Mouse (Mus musculus) kidney, postnatal 36 days (tissue): ENCODE measurements around the gene B4galt4.
"Not testable (repeated sequence)": the region's sequence is repeated elsewhere in the genome, so short reads cannot be mapped to it uniquely, and the experiment has no call there.

Source experiments
- DNase-seq, 2 experiments: peaks; one replicate each; pipeline ENCODE4 v3.0.0; 2021 to 2022; ENCODE audit warnings: mixed read lengths in 2 of 2

The B4galt4 gene

GRCm38 (mm10) chr16:38742113-38742658, at the start of gene B4galt4:
Gene B4galt4, plus strand, starts transcription at chr16:38742264.
- peak; percentile 80 to 88 for DNase-seq

GRCm38 (mm10) chr16:38694906-38695540, 47.0 kb upstream of the B4galt4 start:
- no peak for DNase-seq

GRCm38 (mm10) chr16:38695557-38695956, 46.5 kb upstream of the B4galt4 start:
- no peak for DNase-seq

GRCm38 (mm10) chr16:38697611-38698010, 44.5 kb upstream of the B4galt4 start:
- DNase-seq = no peak

- DNase-seq = no peak
These were observed 41.5 kb upstream of the B4galt4 start for GRCm38 (mm10) chr16:38700392-38701162.

- no peak for DNase-seq
These were observed 40.4 kb upstream of the B4galt4 start for GRCm38 (mm10) chr16:38701492-38702185.

GRCm38 (mm10) chr16:38702316-38702715, 39.7 kb upstream of the B4galt4 start:
- DNase-seq = no peak

GRCm38 (mm10) chr16:38703501-38703900, 38.6 kb upstream of the B4galt4 start:
- DNase-seq = no peak

GRCm38 (mm10) chr16:38705531-38706281, 36.4 kb upstream of the B4galt4 start:
- no peak for DNase-seq

- DNase-seq = no peak
These were observed 35.3 kb upstream of the B4galt4 start for GRCm38 (mm10) chr16:38706782-38707181.

- DNase-seq = no peak
These were observed 33.0 kb upstream of the B4galt4 start for GRCm38 (mm10) chr16:38708962-38709520.

GRCm38 (mm10) chr16:38711245-38711644, 30.8 kb upstream of the B4galt4 start:
- DNase-seq = no peak

GRCm38 (mm10) chr16:38712105-38712504, 30.0 kb upstream of the B4galt4 start:
- DNase-seq = no peak

GRCm38 (mm10) chr16:38712581-38713403, 29.3 kb upstream of the B4galt4 start, which contains the start of gene Arhgap31:
Gene Arhgap31, minus strand, starts transcription at chr16:38713274.
- peak; percentile 86 to 91 for DNase-seq

- no peak for DNase-seq
These were observed 28.4 kb upstream of the B4galt4 start for GRCm38 (mm10) chr16:38713404-38714258.

GRCm38 (mm10) chr16:38714259-38714526, 27.9 kb upstream of the B4galt4 start:
- not testable (repeated sequence) for DNase-seq

GRCm38 (mm10) chr16:38721377-38721776, 20.7 kb upstream of the B4galt4 start:
- no peak for DNase-seq

- DNase-seq = no peak
These were observed 17.8 kb upstream of the B4galt4 start for GRCm38 (mm10) chr16:38724256-38724655.

- DNase-seq = peak; percentile 54 to 57
These were observed 17.1 kb upstream of the B4galt4 start for GRCm38 (mm10) chr16:38724974-38725373.

- no peak for DNase-seq
These were observed 13.4 kb upstream of the B4galt4 start for GRCm38 (mm10) chr16:38728576-38729132.
